Mouse (Mus musculus) forebrain, embryonic 10.5 days (tissue): ENCODE results near the gene Plod2. TPM values are rescaled to one million over a fixed set of nuclear protein-coding genes. Genes with fewer than 3 reads are reported as not detected.

Experiments
- DNase-seq: peaks from one replicate; pipeline ENCODE4 v3.0.0-alpha.2; 2017; ENCODE audit warnings: low spot score; ENCODE audit errors: extremely low spot score
- H3K27ac ChIP-seq: fragments of 300-500 bp; sonication (generic); 2 replicates; pipeline ENCODE4 v1.5.1; 2016; ENCODE audit warnings: mild to moderate bottlenecking
- H3K27me3 ChIP-seq: fragments of 300-500 bp; sonication (generic); 2 replicates; pipeline ENCODE4 v1.6.1; 2016; ENCODE audit warnings: mild to moderate bottlenecking; ENCODE audit not compliant: poor library complexity, severe bottlenecking
- H3K36me3 ChIP-seq: fragments of 300-500 bp; sonication (generic); replicated peaks from 2 replicates; pipeline ENCODE4 v1.6.1; 2016; ENCODE audit warnings: mild to moderate bottlenecking, moderate library complexity
- H3K4me1 ChIP-seq: fragments of 300-500 bp; sonication (generic); 2 replicates; pipeline ENCODE4 v1.6.1; 2016
- H3K4me3 ChIP-seq: fragments of 300-500 bp; sonication (generic); 2 replicates; pipeline ENCODE4 v1.5.1; 2016; ENCODE audit warnings: mild to moderate bottlenecking, moderate library complexity
- H3K9me3 ChIP-seq: fragments of 300-500 bp; sonication (generic); 2 replicates; pipeline ENCODE4 v1.6.1; 2016; ENCODE audit warnings: mild to moderate bottlenecking, moderate library complexity
- WGBS: fragments of 180-500 bp; shearing (Covaris S2); methylation state at CpG from one replicate; pipeline ENCODE4 v1.1.7; 2016; 5-methylcytosine and 5-hydroxymethylcytosine counted together
- polyA plus RNA-seq: library from polyadenylated mRNA; unstranded; fragments of >200 nt; fragmentation: Nextera tagmentation; extraction: Ambion mirVana; gene quantifications from 2 replicates; pipeline ENCODE4 v1.2.1, GENCODE M21; 2016

Gene Plod2
- polyA plus RNA-seq, 1 experiment from 2014 or later, result 22.1 TPM

DNA sequence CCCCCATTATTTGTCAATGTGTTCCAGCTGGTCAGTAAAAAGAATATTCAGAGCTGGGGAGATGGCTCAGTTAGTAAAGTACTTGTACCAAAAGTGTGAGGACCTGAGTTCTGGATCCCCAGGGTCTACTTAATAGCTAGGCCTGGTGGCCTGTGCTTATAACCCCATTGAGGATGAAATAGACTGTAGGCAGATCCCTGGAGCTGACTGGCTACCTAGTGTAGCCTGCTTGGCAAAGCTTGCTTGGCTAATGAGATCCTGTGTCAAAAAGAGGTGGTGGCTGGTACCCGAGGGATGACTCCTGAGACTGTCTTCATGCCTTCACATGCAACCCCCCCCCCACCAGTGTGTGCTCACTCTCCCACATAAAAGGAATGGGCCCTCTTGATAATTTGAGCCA lies 2.1 kb downstream of the Plod2 start:
- Histone ChIP-seq H3K9me3 (no peaks in the 10 kb centered on the region), H3K4me1 (peaks cover 40% of the 10 kb centered on the region), H3K27me3 (peaks cover 7% of the 10 kb centered on the region; the same call in 1 of the 2 replicates), H3K36me3 (peaks cover 15% of the 10 kb centered on the region), H3K4me3 (peak overlapping the region; percentile 81; the same call in 1 of the 2 replicates), H3K27ac (no peak overlapping the region)
- DNase-seq, result no peak
- WGBS, result 75% methylated on average over 1 of the region's 1 CpGs

DNA sequence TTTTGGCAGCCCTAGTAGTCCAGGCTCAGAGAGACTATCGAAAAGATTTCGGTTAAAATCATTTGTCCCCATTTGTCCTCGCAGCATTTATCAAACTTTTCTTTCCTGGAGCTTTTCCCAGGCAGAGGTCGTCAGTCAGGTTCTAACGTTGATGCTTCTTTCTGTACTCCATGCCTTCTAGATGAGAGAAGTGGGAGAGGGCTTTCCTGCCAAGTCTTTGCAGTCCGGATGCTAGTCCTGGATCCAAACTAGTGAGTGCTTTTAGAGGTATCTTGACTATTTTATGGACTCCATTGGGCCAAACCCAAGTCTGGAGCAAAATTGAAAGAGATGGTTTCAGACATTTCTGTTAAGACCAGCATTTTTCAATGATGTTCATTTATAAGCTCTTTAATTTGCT lies 3.0 kb downstream of the Plod2 start:
- peaks cover 18% of the 10 kb centered on the region for H3K36me3 ChIP-seq
- H3K4me1 ChIP-seq, result peaks cover 44% of the 10 kb centered on the region
- no peak overlapping the region for H3K4me3 ChIP-seq
- no peak overlapping the region for H3K27ac ChIP-seq
- no peaks in the 10 kb centered on the region for H3K9me3 ChIP-seq
- DNase-seq, result no peak
- H3K27me3 ChIP-seq, result peaks cover 7% of the 10 kb centered on the region; the same call in 1 of the 2 replicates
- WGBS, result 89% methylated on average over 6 of the region's 6 CpGs

DNA sequence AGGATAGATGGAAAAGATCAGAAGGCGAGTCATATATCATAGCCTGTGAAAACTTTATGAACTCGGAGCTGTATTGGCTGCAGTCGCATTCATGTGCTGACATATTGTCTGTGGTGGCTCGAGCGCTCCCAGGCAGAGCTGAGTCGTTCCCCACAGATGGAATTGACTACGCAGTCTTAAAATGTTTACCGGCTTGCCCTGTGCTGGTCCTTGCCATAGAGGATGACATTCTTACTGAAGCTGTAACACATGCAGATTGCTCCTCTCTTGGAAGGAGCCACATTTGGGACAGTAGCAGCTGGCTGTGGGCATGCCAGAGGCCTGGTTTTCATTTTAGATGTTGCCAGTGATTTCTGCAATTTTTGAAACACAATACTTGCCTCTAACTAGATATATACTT lies 4.4 kb downstream of the Plod2 start:
- Histone ChIP-seq H3K27me3 (no peaks in the 10 kb centered on the region), H3K4me1 (peaks cover 42% of the 10 kb centered on the region), H3K4me3 (no peak overlapping the region), H3K27ac (no peak overlapping the region), H3K36me3 (peaks cover 18% of the 10 kb centered on the region), H3K9me3 (no peaks in the 10 kb centered on the region)
- WGBS, result 89% methylated on average over 8 of the region's 8 CpGs
- no peak for DNase-seq

DNA sequence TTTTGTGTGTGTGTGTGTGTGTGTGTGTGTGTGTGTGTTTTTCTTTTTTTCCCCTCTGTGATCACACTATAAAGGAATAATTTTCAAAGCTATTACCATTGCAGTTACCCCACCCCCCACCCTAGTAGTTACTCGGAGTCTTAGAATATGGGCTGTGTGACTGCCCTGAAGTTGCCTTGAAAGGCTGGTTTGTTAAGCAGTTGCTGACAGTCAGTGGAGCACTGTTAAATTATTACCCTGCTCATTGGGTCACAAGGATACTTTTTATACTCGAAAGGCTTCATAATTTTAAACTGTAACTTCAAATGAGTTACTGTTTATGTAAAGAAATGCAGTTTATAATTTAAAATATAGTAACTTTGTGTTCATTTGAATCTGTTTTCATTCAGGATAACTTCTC lies 5.1 kb downstream of the Plod2 start:
- Histone ChIP-seq H3K36me3 (peaks cover 18% of the 10 kb centered on the region), H3K27me3 (no peaks in the 10 kb centered on the region), H3K27ac (no peak overlapping the region), H3K4me3 (no peak overlapping the region), H3K9me3 (no peaks in the 10 kb centered on the region), H3K4me1 (peaks cover 36% of the 10 kb centered on the region)
- no peak for DNase-seq
- WGBS, result 85% methylated on average over 2 of the region's 2 CpGs

DNA sequence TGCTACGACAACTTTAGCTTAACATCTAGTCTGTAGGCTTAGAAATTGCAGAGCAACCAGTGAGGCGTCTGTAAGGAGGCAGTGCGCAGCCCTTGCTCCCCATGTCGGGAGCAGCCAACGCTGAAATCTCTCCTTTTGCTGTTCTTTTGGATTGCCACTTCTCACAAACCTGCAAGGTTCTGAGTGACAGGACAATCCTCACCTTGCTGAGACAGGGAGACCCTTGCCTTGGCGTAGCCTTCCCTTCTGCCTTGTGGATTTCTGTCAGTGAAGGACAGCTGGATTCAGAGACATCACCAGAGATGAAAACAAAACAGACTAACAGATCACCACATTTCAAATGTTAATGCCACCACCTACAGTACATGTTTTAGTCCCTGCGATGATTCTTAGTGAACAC lies 5.8 kb downstream of the Plod2 start:
- Histone ChIP-seq H3K4me1 (peaks cover 35% of the 10 kb centered on the region), H3K36me3 (peaks cover 18% of the 10 kb centered on the region), H3K27me3 (no peaks in the 10 kb centered on the region), H3K4me3 (no peak overlapping the region), H3K27ac (no peak overlapping the region), H3K9me3 (no peaks in the 10 kb centered on the region)
- WGBS, result 94% methylated on average over 7 of the region's 7 CpGs
- no peak for DNase-seq

DNA sequence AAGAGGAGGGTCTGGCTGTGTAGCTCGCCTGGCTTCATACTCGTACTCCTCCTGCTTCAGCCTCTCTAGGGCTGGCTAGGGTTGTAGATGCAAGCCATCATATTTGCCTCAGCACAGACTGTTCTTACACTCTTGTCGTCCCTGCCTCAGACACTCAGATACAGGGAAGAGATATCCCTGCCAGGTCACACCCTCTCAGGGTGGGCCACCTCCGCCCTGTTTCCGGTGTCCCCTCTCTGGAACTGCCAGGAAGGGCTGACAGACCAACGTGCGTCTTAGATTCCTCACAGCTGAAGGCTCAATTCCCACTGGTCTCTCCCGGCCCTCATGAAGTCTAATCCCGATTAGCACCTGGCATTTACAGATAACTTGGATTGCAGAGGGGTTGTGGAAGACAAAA lies 6.6 kb downstream of the Plod2 start:
- 83% methylated on average over 9 of the region's 9 CpGs for WGBS
- Histone ChIP-seq H3K27ac (no peak overlapping the region), H3K36me3 (peaks cover 18% of the 10 kb centered on the region), H3K4me1 (peaks cover 27% of the 10 kb centered on the region), H3K4me3 (no peak overlapping the region), H3K9me3 (no peaks in the 10 kb centered on the region), H3K27me3 (no peaks in the 10 kb centered on the region)
- DNase-seq, result no peak

DNA sequence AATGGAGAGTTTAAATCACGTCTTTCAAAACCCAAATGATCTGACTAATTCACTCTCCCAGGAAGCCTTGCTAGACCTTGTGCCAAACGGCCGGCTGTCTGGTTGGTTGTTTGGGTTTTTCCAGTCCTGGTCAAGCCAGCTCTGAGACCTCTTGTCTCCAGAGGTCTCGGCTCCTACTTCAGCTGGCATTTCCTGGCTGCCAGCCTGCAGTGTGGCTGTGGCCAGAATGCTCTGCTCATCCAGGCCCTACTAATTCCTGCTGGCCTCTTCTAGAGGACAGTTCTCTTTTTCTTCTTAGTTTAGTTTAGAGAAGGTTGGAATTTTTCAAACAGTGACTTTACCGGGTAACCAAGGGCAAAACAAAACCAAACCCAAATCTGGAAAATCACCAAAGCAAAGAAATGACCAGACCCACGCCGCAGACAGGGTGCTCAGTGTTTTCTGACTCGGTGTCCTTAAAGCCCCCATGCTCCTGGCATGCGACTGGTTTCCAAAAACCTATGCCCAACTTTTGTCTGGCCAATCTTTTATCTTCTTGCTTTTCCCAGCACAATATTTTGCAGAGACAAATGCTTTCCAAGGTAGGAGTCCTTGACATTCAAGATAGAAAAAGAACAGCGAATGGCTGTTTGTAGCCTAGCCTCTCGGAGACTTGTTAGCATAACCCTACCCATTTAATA lies 7.9 kb downstream of the Plod2 start:
- Histone ChIP-seq H3K27ac (no peak overlapping the region), H3K36me3 (peaks cover 18% of the 10 kb centered on the region), H3K9me3 (no peaks in the 10 kb centered on the region), H3K4me1 (peaks cover 14% of the 10 kb centered on the region), H3K27me3 (no peaks in the 10 kb centered on the region), H3K4me3 (no peak overlapping the region)
- 86% methylated on average over 11 of the region's 11 CpGs for WGBS
- no peak for DNase-seq

DNA sequence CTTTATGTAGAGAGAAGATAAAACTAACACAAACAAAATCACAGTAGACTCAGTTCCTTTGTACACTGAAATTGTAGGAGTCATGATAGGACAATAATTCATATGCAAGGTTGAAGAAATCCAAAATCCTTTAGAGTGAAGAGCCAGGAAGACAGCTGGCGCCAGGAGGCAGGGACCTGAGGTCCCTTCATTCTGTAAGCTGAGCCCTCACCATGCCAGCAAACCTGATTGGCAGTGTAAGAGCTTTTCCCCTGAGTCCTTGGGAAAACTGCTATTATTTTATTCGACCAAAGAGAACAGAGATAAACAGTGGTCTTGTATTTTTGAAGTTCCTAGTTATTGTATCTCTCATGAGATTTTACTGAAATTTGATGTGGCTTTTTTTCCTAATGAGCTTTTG lies 9.0 kb downstream of the Plod2 start:
- Histone ChIP-seq H3K4me3 (no peak overlapping the region), H3K27me3 (no peaks in the 10 kb centered on the region), H3K27ac (no peak overlapping the region), H3K36me3 (peaks cover 18% of the 10 kb centered on the region), H3K9me3 (no peaks in the 10 kb centered on the region), H3K4me1 (peaks cover 19% of the 10 kb centered on the region)
- DNase-seq, result no peak
- 85% methylated on average over 2 of the region's 2 CpGs for WGBS

DNA sequence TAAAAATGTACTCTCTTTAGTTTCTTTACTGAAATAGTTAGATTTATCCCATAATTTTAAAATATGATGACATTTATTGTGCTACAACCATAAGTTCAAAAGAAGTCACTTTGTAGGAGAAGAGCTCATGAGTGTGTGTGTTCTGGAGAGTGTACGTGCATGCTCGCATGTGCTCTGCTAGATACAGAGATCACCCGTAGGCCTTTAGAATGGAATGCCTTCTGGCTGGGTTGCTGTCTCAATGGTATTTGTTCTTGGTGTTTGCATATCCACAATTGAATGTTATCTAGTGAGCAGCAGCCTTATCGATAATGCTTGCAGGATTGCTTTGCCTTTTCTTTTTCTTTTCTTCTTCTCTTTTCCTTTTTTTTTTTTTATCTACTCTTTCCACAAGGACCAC lies 9.6 kb downstream of the Plod2 start:
- Histone ChIP-seq H3K4me1 (peaks cover 19% of the 10 kb centered on the region), H3K4me3 (no peak overlapping the region), H3K27me3 (no peaks in the 10 kb centered on the region), H3K27ac (no peak overlapping the region), H3K36me3 (peaks cover 18% of the 10 kb centered on the region), H3K9me3 (no peaks in the 10 kb centered on the region)
- no peak for DNase-seq
- 88% methylated on average over 4 of the region's 4 CpGs for WGBS

DNA sequence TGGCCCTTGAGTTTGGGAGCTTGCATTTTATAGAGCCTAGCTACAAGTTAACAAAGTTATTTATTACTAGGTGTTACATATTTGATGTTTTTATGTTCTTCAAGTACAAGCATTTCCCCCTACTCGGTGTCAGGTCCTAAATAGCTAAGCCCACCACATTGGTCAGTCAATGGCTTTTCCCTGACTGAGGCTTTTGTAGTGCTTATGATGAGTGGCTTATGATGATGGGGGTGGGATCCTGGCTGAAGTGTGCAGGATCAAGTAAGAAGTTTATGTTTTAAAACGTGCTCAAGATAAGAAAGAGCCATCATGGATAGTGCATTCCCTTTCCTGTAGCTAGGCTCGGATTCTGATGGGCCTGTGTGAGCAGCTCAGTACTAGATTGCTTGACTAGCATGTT lies 10.7 kb downstream of the Plod2 start:
- Histone ChIP-seq H3K27ac (no peak overlapping the region), H3K36me3 (peaks cover 17% of the 10 kb centered on the region), H3K27me3 (no peaks in the 10 kb centered on the region), H3K9me3 (no peaks in the 10 kb centered on the region), H3K4me1 (peaks cover 19% of the 10 kb centered on the region), H3K4me3 (no peak overlapping the region)
- 84% methylated on average over 3 of the region's 3 CpGs for WGBS
- no peak for DNase-seq

DNA sequence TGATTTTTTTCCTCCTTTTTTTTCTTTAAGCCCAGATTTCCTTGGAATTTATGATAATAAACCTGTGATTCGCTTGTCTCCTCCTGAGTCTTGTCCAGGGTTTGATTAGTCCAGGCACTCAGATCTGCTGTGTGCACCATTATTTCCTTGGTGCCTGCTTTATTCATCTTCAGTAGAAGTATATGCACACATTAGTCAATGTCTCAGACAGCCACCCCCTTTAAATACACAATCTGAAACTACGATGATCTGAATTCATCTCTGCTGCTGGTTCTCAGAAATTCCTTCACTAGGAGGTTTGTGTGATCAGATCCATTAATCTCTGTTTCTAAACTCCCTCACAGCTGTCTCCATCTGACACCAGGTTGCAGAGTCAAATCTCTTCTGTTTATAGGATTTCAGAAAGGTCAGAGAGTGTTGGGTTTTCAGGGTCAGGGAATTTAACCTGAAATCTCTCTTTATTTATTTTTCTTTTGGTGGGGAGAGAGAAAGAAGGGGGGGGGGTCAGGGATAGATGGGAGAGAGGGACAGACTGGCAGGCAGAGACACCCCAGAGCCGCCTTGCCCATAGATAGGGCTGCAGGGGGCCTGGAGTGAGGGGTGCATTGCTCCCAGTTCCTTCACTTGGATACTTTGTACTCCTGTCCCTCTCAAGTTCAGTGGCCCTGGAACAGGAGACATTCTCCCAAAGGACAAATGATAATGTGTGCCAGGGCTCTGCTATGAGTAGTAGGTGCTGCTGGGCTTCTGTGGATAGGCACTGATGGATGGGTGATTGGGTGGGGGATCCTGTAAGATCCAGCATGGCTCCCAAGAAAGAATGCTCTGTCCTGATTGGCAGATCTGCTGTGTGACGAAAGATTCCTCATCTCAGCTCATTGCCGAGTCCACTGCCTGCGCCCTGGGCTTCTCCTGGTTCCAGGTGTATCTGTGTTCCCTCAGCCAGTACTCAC lies 13.3 kb downstream of the Plod2 start:
- Histone ChIP-seq H3K27ac (no peak overlapping the region), H3K36me3 (no peaks in the 10 kb centered on the region), H3K27me3 (no peaks in the 10 kb centered on the region), H3K4me3 (no peak overlapping the region), H3K4me1 (peaks cover 8% of the 10 kb centered on the region), H3K9me3 (no peaks in the 10 kb centered on the region)
- WGBS, result 85% methylated on average over 6 of the region's 6 CpGs
- no peak for DNase-seq

DNA sequence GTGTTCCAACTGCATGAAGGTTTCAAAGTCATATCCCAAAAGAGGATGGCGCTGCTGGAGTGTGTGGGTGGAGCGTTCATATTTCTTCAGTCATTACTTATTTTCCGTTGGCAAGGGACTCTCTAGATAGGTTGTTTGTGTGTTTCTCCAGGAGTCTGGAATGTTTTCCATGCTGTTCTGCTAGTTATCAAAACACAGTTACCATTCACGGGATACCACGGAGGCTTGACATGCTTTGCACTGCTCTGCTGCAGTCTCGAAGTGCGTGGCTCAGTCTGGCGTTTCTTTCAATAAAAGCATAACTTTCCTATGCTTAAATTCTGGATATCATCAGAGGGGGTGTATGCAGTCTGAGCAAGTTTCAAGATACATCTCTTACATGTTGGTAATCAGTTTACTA lies 17.7 kb downstream of the Plod2 start:
- Histone ChIP-seq H3K36me3 (peaks cover 9% of the 10 kb centered on the region), H3K9me3 (no peaks in the 10 kb centered on the region), H3K4me1 (peaks cover 18% of the 10 kb centered on the region), H3K27me3 (no peaks in the 10 kb centered on the region), H3K4me3 (no peak overlapping the region), H3K27ac (no peak overlapping the region)
- 90% methylated on average over 8 of the region's 8 CpGs for WGBS
- DNase-seq, result no peak
